Mouse (Mus musculus): Measurements from ENCODE around the gene Tmod2.

GRCm38 (mm10) chr9:75522217-75522616, 88.9 kb downstream of the Tmod2 start:
- no peak for TF ChIP-seq CTCF (IDR thresholded peaks at IDR 0.05; ENCODE audit: control insufficient read depth, insufficient read depth, insufficient read length)
- TF ChIP-seq USF1 (IDR thresholded peaks at IDR 0.05; ENCODE audit: low read depth), result no peak
- TF ChIP-seq MAX (IDR thresholded peaks at IDR 0.05), result no peak
- no peak for TF ChIP-seq CEBPB (IDR thresholded peaks at IDR 0.05; ENCODE audit: low read depth)
- no peak for TF ChIP-seq FOSL1 (IDR thresholded peaks at IDR 0.05; ENCODE audit: insufficient read depth, low read length, poor library complexity, severe bottlenecking)
- TF ChIP-seq MYOG (IDR thresholded peaks at IDR 0.05; ENCODE audit: control insufficient read depth, extremely low read depth, insufficient read length), result no peak
- no peak for TF ChIP-seq MYOD1 (IDR thresholded peaks at IDR 0.05; ENCODE audit: control insufficient read depth, insufficient read length, low read depth)

All from C2C12 (cell line).